Mouse (Mus musculus) cerebellum, adult 11-12 months (tissue): Measurements from ENCODE around the gene Cyp2j9.
A peak's percentile ranks its signal among the peaks of the same experiment; 100 is the strongest.
"Not testable (repeated sequence)": the region's sequence is repeated elsewhere in the genome, so short reads cannot be mapped to it uniquely, and the experiment has no call there.

Experiments
- DNase-seq: peaks from one replicate; pipeline ENCODE4 v3.0.0; 2022

Cyp2j9 gene

GRCm38 (mm10) chr4:96590911-96591790 is at the start of gene Cyp2j9:
Gene Cyp2j9, minus strand, starts transcription at chr4:96591578.
- peak; percentile 20 for DNase-seq

- no peak for DNase-seq
Observed at GRCm38 (mm10) chr4:96635455-96635854, 44.1 kb upstream of the Cyp2j9 start.

GRCm38 (mm10) chr4:96622474-96622873 is 31.1 kb upstream of the Cyp2j9 start:
- no peak for DNase-seq

DNA sequence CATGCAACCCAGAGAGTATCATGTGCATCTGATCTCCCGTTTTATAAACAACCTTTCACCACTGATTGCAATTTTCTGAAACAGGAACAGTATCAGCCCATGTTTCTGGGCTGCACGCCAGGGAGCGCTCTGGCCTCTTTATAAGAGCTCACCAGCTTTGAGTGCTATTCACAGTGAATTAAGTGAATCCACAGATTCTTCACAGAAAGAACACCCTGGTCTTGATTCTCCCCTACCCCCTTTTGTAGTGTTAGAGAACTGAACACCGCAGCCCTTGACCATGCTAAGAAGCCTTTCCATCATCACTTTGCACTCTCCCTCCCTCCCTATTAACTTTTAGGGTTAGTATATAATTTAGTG is 393 bp upstream of the Cyp2j9 start:
- DNase-seq: peak; percentile 23

DNA sequence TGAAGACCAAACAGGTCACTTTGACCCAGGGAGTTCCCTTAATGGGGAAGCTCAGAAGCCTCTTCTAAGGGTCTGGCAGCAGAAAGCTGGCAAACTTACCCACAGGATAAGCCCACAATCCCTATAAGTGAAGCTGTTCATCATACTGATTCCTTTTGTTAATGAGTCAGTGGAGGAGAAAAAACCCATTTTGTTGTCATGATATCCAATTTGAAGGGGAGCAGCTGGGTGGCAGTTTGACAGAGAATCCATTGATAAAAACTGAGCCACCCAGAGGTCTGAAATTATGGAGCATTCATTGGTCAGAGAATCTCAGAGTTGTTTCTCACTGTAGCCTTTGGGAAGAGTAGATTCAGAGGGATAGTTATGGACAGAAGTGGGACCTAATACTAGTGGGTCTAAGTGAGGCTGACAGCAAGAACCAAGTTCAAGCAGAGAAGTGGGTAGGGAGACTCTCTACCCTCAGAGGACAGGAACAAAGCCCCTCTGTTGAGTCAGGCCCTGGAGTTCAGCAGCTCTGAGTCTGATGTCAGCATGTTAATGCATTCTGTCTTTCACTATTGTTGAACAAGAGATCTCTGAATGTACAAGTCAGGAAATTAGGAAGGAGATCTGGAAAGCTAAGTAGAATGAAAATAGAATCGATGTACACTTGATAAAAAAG is 9.8 kb downstream of the Cyp2j9 start:
- DNase-seq: peak; percentile 2

DNA sequence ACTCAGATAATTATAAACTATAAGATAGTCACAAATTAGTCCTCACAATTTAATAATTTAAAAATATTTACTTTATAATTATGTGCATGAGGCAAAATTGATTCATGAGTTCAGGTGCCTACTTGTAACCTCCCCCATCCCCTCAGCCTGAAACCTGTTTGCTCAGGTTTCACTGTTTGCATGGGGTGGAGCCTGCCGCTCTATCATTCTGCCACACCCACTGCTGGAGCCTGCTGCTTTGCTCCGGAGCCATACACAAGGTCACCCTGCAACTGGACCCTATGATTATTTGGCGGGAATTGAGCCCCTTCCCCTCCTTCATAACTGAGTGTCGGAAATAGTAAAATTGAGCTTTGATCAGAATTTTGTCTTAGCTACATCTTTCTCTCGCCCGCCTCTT is 11.0 kb downstream of the Cyp2j9 start:
- not testable (repeated sequence) for DNase-seq

DNA sequence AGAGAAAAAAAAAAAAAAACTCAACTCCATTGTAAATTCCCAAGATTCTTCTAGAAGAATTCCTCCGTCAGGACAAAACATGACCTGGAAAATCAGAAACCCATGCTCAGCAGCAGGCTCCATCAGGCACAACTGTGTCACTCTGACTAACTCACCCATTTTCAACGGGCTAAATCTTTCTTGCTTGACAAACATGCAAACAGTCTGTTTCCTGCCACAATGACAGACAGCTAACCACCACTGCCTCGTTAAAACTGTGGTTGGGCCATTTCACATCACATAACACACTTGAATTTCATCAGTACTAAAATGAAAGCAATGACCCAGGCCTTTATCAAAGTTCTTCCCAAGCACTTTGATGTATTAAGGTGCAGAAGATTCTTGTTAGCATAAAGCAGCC is 21.9 kb downstream of the Cyp2j9 start:
- no peak for DNase-seq

DNA sequence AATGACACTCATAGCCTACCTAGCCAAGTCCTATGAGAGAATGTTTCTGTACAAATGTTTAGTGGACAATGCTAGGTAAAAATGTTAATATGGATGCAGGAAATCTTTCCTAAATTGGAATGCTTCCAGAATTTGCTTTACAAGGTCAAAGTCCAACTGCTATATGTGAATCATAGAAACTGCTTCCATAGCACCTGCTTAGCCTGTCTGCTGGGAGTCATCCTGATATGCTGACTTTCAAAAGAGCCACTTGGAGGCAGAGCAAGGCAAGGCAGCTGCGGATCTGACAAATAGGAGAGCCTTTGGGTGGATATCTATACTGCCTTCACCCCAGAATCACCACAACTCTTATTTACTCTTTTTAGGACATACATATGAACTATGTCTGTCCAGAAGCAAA is 23.4 kb downstream of the Cyp2j9 start:
- no peak for DNase-seq

DNA sequence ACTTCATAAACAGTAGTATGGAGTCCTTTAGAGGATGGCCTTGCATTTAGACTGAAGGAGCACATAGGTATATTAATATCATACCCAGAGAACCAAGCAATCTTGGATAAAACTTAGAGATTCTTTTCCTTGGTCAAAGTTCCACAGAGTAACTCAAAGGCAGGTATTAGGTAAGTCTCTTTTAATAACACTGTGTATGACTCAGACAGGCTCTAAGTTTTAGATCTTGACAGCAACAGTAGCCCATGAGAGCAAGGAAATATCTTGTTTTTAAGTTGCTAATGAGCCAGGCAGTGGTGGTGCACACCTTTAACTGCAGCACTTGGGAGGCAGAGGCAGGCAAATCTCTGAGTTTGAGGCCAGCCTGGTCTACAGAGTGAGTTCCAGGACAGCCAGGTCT is 25.6 kb downstream of the Cyp2j9 start:
- DNase-seq: no peak

GRCm38 (mm10) chr4:96560464-96560863 is 30.9 kb downstream of the Cyp2j9 start:
- no peak for DNase-seq

DNA sequence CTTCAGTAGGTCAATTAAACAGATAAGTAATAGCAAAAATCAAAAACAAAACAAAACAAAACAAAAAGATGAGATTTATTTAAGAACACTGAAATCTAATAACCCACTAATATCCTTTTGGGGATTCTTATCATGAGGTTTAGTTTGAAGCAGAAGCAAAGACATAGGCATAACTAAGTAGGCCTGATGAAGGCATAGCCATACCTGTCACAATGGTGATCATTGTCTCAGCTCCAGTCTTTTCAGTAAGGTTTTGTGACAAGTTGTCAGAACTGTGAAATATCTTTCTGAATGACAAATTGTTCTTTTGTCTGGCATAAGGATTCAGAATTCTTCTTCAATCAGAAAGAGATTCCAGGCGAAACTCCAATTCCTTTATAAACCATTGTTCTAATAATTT is 31.6 kb downstream of the Cyp2j9 start:
- DNase-seq: no peak

DNA sequence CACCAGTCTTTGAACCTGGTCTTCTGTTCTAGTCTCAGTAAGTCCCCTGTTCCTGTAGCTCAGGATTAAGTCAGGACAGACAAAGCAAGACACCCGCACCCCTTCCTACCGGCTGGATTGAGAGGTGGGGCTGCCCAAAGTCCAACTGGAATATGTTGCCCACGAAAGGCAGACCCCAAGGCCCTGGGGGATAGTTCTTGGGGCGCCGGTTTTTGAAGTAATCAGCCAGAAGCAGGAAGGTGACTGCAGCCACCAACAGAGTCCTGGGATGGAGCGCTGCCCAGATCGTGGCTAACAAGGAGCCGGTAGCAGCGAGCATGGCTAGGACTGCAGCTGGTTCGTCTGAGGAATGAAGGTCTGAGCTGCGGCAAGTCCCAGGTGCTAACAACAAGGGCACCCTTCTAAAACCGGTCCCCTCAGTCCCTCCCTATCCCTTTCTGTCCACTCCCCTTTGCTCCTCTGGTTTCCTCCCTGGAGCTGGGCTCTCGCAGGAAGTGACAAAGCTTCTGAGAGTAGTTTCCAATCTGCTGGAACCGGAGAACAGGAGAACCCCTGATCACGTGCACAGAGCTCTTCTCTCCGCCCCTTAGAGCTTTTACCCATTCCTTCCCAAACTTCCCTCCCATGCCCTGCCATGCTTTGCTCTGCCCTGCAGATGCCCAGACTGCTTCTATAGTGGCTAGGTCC is 38.1 kb downstream of the Cyp2j9 start, which contains the start of gene Cyp2j6:
Gene Cyp2j6, minus strand, starts transcription at position 529 of the 687 bp plus-strand sequence.
- peak; percentile 3 for DNase-seq

- DNase-seq: no peak
Observed at GRCm38 (mm10) chr4:96551619-96552018, 39.8 kb downstream of the Cyp2j9 start.

DNA sequence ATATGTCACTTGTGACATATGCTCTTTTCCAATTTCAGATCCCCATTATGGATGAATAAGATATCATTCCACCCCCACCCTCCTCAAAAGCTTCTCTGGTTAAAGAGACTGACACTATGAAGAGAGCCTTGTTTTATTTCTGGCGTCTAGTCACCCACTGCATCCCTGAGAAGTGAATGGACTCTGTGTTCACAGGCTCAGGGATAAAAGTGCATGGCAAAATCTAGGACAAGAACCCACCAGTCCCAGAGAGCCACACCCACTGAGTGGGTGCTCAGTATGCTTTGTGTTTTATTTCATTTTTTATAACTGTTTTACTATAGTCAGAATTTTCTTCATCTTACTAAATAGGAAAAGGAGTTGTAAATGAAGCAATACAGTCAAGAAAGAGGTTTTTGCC is 45.4 kb downstream of the Cyp2j9 start:
- no peak for DNase-seq

- DNase-seq: no peak
Observed at GRCm38 (mm10) chr4:96525772-96526171, 65.6 kb downstream of the Cyp2j9 start.

DNA sequence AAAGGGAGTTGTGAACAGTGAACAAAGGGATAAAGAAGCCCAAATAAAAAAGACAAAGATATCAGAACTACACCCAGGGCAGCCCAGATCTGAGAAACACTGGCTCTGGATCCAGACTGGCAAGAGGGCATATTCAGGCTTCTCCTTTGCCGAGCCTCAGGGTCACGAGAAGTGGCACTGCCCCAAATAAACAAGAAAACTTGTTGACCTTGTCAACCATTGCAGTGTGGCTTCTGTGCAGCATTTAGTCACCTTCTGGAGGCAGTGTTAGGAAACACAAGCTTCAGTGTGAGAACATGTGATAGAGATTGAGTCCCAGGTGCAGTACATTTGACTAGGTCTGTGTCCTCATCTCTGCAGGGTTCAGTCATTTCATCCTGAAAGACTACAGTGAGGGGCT is 69.1 kb downstream of the Cyp2j9 start:
- no peak for DNase-seq
